Mouse (Mus musculus): ENCODE data around the gene Pradc1.
"Not testable (repeated sequence)": the region's sequence is repeated elsewhere in the genome, so short reads cannot be mapped to it uniquely, and the experiment has no call there.

The Pradc1 gene

GRCm38 (mm10) chr6:85450697-85451663 lies 790 bp downstream of the Pradc1 start, which contains the start of gene Cct7:
Gene Cct7, plus strand, starts transcription at chr6:85451514.
- peak; percentile 99 to 100 for DNase-seq

- not testable (repeated sequence) for DNase-seq
These were observed 1.6 kb downstream of the Pradc1 start for GRCm38 (mm10) chr6:85450140-85450539.

DNA sequence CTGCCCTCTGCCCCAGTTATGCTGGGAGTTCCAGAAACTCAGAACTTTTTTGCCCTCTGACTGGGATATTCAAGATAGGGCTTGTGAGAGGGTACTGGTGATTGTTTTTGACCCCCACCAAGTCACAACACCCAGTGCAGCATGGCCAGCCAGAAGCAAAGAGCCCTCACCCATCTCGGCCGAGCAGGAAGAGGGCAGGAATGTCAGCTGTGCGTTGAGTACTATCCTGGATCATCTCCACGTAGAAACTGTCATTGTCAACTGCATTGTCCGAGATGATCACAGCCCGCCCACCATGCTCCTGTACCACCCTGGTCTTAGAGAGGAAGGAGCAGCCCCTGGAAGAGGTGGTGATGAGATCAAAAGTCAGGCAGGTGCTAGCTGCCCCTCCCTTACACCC lies 4.4 kb downstream of the Pradc1 start:
- no peak for DNase-seq

- DNase-seq: peak; percentile 16 to 43
These were observed 6.5 kb downstream of the Pradc1 start for GRCm38 (mm10) chr6:85445286-85445685.

DNA sequence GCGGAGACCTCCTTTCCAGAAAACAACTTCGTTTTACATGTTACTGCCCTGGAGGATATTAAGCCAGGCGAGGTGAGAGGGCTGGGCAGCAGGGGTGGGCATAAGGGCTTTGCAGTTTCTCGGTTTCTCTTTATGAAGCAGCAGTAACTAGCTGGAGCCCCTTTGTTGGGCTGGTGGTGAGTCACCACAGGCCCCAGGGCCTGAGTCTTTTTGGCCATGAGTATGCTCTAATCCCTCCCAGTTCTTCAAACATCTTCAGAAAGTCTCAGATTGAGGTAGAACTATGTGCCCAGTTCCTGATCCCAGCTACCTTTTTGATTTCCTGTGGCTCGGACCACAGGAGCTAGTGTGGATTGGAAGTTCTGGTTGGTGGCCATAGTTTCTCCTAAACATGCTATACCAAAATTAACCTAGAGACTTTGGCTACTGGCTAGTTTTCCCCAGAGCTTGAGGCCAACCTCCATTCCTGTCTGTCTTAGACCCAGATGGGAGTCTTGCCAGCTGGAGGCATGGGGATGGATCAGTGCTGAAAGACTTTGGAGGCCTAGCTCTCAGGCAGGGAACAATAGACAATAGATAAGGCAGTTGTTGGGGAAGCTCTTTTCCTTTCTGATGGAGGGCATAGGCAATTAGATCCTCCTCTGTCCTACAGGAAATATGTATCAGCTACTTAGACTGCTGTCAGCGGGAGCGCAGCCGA lies 7.4 kb downstream of the Pradc1 start:
- DNase-seq: no peak

DNA sequence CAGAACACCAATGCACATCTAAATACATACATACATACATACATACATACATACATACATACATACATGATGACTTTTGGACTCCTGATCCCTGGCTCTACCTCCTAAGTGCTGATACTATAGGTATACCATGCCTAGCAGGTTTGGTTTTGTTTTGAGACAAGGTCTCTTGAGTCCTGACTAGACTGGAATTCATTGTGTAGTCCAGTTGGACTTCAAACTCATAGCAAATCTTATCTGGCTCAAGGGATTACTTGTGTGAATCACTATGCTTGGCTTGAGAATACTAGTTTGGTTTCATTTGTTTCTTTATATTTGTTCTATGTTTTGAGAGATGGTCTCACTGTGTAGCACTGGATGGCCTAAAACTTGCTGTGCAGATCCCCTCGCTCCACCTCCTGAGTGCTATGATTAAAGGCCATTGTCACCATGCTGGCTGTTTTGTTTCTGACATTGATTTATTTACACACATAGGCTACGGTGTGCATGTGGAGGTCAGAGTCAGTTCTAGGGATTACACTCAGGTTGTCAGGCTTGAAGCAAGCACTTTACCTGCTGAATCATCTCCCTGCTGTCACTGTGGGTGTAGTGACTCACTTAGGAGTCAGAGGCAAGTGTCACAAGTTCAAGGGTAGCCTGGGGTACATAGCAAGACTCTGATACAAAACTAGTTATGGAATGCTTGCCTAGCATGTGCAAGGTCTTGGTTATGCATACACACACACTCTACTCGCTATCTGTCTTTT lies 8.1 kb downstream of the Pradc1 start:
- DNase-seq: no peak

DNA sequence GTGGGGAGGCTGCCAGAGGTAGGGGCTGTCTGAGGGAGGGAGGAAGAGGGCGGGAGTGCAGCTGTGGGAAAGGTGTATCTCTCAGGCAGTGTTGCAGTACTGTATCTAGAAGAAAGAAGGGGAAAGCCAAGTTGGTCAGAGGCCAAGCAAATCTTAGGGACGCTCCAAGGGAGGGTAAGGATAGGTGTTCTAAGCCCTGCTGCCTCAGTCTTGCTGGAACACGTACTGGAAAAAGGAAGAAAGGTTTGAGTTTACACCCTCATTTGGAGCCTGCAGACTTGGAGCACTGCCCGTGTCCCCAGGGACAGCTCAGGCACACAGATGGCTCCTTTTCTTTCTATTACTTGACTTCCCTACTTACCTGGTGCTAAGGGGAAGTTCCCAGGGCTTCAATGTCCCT lies 10.6 kb downstream of the Pradc1 start:
- no peak for DNase-seq

GRCm38 (mm10) chr6:85436631-85437030 lies 15.1 kb downstream of the Pradc1 start:
- DNase-seq: no peak

DNA sequence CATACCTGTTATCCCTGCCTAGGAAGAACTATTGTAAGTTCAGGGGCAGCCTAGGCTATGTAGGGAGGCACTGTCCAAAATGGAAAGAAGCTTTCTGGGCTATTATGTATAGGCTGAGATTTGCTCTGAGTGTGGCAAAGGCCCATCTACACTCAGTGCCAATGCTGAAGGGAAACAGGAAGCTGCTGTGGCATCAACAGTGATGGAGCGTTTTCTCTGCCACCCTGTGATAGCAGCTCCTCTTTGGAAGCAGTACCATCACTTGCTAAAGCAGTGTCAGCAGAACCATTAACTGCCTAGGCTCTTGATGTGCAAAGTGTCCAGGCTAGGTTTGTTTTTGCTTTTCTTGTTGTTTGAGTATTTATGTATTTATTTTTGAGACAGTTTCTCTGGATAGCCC lies 15.6 kb downstream of the Pradc1 start:
- no peak for DNase-seq

DNA sequence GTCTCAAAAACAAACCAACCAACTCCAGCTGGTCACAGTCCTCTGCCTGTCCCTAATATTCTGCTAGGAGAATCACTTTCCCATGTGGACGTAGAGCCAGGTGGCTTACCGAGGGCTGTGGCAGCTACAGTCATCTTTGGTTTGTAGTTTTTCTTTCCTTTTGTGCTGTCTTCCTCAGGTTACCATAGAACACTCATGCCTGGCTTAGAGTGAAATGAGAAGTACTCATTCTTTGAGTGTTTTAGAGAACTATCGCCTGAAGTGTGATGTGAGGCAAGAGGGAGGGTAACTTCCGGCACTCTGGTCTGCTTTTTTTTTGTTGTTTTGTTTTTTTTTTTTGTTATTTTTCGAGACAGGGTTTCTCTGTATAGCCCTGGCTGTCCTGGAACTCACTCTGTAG lies 17.9 kb downstream of the Pradc1 start:
- no peak for DNase-seq

GRCm38 (mm10) chr6:85431842-85432431 lies 19.8 kb downstream of the Pradc1 start, which contains the start of gene Smyd5:
Gene Smyd5, plus strand, starts transcription at chr6:85431989.
- peak; percentile 94 to 95 for DNase-seq

DNA sequence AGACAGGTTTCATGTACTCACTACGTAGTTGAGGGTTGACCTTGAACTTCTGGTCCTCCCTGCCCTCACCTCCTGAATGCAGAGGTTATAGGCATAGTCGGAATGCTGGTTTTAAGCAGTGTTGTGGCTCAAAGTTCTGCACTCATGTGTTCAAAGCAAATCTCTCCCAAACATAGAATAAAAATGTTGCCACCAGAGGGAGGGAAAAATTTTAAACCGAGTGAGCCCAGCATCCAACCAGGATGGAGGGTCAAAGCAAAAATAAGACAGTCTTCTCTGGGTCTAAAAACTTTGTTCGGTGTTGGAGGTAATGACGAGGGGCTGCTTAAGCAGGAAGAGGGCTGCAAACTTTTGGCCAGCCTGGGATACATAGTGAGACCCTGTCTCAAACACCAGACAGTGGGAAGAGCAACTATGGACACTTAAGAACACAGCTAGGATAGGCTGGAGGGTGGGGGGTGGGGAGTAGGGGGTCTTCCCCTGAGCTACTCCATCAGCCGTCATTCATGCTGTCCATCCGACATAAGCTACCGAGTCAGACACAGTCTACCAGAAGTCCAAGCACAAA lies 20.4 kb downstream of the Pradc1 start:
- DNase-seq: no peak

DNA sequence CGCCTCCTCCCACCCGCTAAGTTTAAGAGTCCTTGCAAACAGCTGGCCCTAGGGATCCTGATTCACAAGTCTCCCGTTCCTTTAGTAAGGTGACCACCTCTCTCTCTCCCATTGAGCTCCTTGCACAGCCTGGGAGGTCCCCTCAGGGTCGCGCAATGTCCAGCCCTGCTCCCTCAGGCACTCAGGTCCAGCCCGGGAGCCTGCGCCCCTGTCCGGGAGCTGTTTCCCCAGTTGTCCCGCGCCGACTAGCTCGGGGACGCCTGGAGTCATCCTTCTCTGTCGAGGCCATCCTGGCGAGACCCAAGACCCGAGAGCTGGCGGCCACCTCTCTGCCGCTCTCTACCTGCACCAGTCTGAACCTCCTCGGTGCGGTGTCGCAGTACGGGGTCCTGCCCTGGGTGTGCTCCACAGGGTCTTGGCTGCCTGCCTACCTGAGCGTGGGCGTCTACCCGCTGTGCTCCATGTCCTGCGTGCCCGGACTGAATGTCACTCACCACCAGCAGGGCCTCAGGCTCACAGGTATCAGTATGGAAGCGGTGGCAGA lies 27.9 kb downstream of the Pradc1 start, which contains the start of gene Noto:
TSS of gene Noto (plus strand) at position 51 of the 544 bp plus-strand sequence.
- peak in 1 of 2 experiments; percentile 11 for DNase-seq

GRCm38 (mm10) chr6:85419150-85419549 lies 32.6 kb downstream of the Pradc1 start:
- DNase-seq: no peak

DNA sequence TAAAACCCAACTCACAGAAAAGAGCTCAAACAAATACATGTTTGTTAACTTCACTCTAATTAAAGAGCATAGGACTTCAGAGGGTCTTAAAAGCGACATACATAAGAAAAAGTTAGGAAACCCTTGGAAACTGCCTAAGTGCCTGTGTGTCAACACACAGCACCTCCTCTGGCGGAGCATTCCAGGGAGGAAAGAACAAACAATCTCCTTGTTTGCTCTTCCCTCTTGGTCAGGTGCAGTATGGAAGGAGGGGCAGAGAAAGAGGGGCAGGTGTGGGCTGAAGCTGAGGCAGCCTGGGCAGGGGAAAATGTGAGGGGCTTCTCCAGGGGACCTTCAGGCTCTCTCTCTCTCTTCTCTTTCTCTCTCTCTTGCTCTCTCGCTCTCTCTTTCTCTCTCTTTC lies 35.9 kb downstream of the Pradc1 start:
- DNase-seq: no peak

GRCm38 (mm10) chr6:85410771-85411273 lies 40.9 kb downstream of the Pradc1 start:
- peak; percentile 78 to 85 for DNase-seq

DNA sequence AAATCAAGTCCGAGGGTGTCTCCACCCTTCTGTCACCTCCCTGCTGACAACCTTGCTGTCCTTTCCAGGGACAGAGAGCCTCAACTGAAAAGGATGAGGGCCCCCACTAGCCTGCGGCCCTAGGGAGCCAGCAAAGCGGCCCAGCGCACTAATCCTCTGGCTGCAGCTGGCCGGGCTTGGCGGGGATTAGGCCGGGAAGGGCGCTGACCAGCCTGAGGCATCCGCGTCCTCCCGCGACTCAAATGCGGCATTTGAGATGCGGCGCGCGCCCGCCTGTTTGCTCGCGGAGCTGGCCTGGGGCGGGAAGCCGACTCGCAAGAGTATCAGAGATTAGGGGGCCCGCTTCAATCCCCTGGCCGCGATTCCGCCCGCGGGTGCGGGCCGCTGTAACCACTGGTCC lies 42.8 kb downstream of the Pradc1 start:
- peak; percentile 40 to 50 for DNase-seq

DNA sequence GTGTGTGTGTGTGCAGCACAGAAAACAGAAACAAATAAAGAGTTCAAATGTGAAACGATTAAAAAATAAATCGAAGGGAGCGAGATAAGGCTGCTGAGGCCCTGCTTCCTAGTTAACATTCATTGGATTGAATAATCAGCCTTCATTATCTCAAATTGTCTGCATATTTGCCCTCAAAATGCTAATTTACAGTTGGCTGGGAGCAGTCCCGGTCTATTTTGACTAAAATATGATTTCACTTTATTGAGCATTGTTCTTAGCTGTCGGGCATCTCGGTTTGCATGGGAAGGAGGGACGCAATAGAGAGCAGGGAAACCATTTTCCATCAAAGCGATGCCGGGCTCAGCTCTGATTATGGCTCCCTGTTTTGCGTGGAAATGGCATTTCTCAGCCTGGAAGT lies 48.7 kb downstream of the Pradc1 start:
- no peak for DNase-seq

GRCm38 (mm10) chr6:85402613-85403012 lies 49.2 kb downstream of the Pradc1 start:
- DNase-seq: no peak

DNA sequence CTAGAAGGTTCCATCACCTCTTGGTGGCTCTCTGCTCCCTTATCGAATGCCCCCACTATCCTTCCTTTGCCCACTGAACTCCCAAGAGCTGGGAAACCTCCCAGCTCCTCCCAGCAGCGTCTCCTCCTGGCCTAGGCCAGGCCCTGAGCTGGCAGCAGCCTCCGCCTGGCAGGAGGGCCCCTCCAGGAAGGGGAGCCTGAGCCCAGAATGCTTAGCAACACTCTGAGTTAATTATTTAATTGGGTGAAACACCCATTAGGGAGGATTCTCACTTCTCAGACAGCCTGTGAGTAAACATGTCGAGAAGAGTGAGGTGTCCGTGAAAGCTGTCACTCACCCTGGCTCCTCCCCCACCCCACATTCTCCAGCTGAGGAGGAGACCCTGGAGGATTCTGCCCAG lies 52.1 kb downstream of the Pradc1 start:
- DNase-seq: peak; percentile 29 to 41

- DNase-seq: peak; percentile 67 to 70
These were observed 54.6 kb downstream of the Pradc1 start for GRCm38 (mm10) chr6:85397165-85397564.
